Mouse (Mus musculus) forebrain, embryonic 11.5 days (tissue): ENCODE data around the gene Myl7. TPM values are rescaled to one million over a fixed set of nuclear protein-coding genes. Genes with fewer than 3 reads are reported as not detected.
A peak's percentile ranks its signal among the peaks of the same experiment; 100 is the strongest.

Experiments used
- ATAC-seq: fragments of 200-750 bp; cut with Nextera tagmentation; replicated peaks from 2 replicates; pipeline ENCODE4 v1.8.0; 2017; ENCODE audit warnings: moderate TSS enrichment; ENCODE audit not compliant: low FRiP score
- DNase-seq: peaks from one replicate; pipeline ENCODE4 v3.0.0-alpha.2; 2017; ENCODE audit warnings: low spot score
- H3K27ac ChIP-seq: fragments of 300-500 bp; sonication (generic); 2 replicates; pipeline ENCODE4 v1.5.1; 2014; ENCODE audit warnings: low read depth, low read length
- H3K27me3 ChIP-seq: fragments of 300-500 bp; sonication (generic); 2 replicates; pipeline ENCODE4 v1.6.1; 2014; ENCODE audit warnings: mild to moderate bottlenecking, low read length, mixed read lengths; ENCODE audit not compliant: control insufficient read depth, insufficient read depth
- H3K36me3 ChIP-seq: fragments of 300-500 bp; sonication (generic); 2 replicates; pipeline ENCODE4 v1.6.1; 2014; ENCODE audit warnings: mild to moderate bottlenecking, low read length, moderate library complexity, mixed read lengths; ENCODE audit not compliant: control insufficient read depth, insufficient read depth
- H3K4me1 ChIP-seq: fragments of 300-500 bp; sonication (generic); replicated peaks from 2 replicates; pipeline ENCODE4 v1.6.1; 2014; ENCODE audit warnings: low read length, mixed read lengths; ENCODE audit not compliant: control insufficient read depth, insufficient read depth
- H3K4me2 ChIP-seq: fragments of 300-500 bp; sonication (generic); 2 replicates; pipeline ENCODE4 v1.6.1; 2014; ENCODE audit warnings: low read depth, mild to moderate bottlenecking, low read length, moderate library complexity, mixed read lengths; ENCODE audit not compliant: severe bottlenecking
- H3K4me3 ChIP-seq: fragments of 300-500 bp; sonication (generic); 2 replicates; pipeline ENCODE4 v1.5.1; 2014; ENCODE audit warnings: low read depth, low read length
- H3K9ac ChIP-seq: fragments of 300-500 bp; sonication (generic); 2 replicates; pipeline ENCODE4 v1.6.1; 2014; ENCODE audit warnings: low read length
- H3K9me3 ChIP-seq: fragments of 300-500 bp; sonication (generic); 2 replicates; pipeline ENCODE4 v1.6.1; 2016; ENCODE audit warnings: low read length, mixed read lengths; ENCODE audit not compliant: control insufficient read depth
- WGBS: fragments of 180-500 bp; shearing (Covaris S2); extraction: QIAGEN DNeasy Blood & Tissue Kit; methylation state at CpG from one replicate; pipeline ENCODE4 v1.1.7; 2014; 5-methylcytosine and 5-hydroxymethylcytosine counted together
- polyA plus RNA-seq: library from polyadenylated mRNA; unstranded; fragments of >200 nt; fragmentation: Nextera tagmentation; extraction: Ambion mirVana; gene quantifications from 2 replicates; pipeline ENCODE4 v1.2.1, GENCODE M21; 2014

Myl7 gene
- polyA plus RNA-seq, 1 experiment from 2014 or later = 0.47 TPM

DNA sequence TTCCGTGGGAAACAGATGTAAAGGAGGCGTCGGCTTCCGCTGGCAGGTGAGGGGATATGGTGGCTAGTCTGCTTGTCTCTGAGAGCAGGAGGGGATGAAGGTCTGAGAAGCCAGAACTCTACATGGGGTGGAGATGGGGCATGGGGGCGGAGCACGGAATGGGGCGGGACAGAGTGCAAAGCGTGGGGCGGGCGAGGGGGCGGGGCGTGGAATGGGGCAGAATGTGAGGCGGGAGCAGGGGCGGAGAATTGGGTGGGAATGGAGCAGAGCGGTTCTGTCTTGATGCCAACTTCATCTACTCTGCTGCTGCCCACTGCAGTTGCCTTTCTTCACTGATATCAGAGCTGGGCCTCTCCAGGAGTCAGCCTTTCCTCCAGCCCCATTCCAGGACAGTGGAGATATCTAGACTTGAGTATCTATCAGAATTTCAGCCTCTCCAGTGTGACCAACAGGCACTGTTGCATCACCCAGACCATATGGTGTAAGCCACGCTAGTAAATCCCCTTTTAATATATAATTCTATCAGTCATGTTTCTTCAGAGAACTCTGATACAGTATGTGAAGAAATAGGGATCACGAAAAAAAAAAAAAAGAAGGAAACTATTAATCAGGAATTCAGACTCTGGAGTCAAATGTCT, 21.9 kb upstream of the Myl7 start:
- Histone ChIP-seq H3K4me3 (no peak overlapping the region), H3K9me3 (no peaks in the 10 kb centered on the region), H3K27me3 (no peaks in the 10 kb centered on the region), H3K27ac (no peak overlapping the region), H3K36me3 (no peaks in the 10 kb centered on the region), H3K4me2 (no peak overlapping the region), H3K9ac (no peak overlapping the region), H3K4me1 (no peaks in the 10 kb centered on the region)
- ATAC-seq = no peak
- 42% methylated on average over 17 of the region's 17 CpGs for WGBS
- peak; percentile 46 for DNase-seq

DNA sequence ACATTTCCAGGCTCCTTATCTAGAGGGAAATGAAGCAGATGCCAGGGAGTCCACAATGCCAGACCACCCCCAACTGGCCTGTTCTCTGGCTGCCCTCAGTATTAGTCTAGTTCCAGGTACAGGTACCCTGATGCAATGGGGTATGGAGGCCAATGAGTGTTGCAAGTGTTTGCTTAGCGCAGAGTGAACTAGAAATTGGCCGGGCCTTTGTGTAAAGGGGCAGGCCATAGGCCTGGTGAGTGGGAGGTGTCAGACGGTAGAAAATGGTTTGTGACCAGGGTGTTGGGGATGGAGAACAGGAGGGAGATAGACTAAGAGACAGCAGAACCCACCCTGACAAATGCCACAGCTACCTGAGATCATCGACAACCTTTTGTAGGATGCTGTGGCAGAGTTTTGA, 21.0 kb upstream of the Myl7 start:
- H3K27ac ChIP-seq = no peak overlapping the region
- 91% methylated on average over 4 of the region's 4 CpGs for WGBS

DNA sequence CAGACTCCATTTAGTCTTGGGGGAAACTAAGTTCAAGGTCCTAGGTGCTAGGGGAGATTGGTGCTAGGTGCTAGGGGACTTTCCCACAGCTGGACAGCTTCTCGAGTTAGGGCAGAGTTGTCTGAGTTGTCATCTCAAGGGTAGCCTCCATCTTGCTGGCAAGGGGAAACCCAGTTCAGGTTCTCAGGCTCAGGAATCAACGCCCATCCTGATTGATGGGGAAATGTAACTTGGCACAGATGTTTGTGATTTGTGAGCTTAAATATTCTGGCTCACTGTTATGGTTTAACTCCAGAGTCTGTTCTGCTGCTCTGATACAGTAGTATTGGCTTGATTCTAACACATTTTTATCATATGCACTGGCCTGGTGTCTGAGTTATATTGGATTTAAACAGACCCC, 19.5 kb upstream of the Myl7 start:
- Histone ChIP-seq H3K27me3 (no peaks in the 10 kb centered on the region), H3K4me3 (no peak overlapping the region), H3K4me1 (no peaks in the 10 kb centered on the region), H3K9me3 (no peaks in the 10 kb centered on the region), H3K36me3 (no peaks in the 10 kb centered on the region), H3K27ac (no peak overlapping the region), H3K9ac (no peak overlapping the region), H3K4me2 (no peak overlapping the region)
- ATAC-seq = no peak
- WGBS = 77% methylated on average over 2 of the region's 2 CpGs
- DNase-seq = peak; percentile 4

More for the DNA sequence above, 21.0 kb upstream of the Myl7 start:
- peak; percentile 20 for DNase-seq
- H3K4me3 ChIP-seq = no peak overlapping the region
- H3K36me3 ChIP-seq = no peaks in the 10 kb centered on the region
- H3K27me3 ChIP-seq = no peaks in the 10 kb centered on the region
- H3K9me3 ChIP-seq = no peaks in the 10 kb centered on the region
- H3K9ac ChIP-seq = no peak overlapping the region
- no peak for ATAC-seq
- no peaks in the 10 kb centered on the region for H3K4me1 ChIP-seq
- H3K4me2 ChIP-seq = no peak overlapping the region

DNA sequence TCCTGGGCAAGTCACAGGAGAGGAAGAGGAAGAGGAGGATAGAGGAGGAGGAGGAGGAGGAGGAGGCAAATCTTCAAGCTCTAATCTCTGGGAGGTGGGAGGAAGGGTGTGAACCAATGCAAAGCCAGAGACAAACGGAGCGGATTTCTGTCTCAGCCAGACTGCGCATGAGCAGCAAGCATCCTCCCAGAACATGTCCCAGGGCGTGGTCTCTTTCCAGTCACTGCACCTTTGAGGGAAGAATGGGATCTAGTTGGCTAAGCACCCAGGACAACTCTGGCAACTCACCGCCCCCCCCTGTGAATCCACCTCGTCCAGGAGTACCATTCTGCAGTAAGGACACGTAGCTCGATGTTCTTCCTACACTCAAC, 17.6 kb upstream of the Myl7 start:
- no peaks in the 10 kb centered on the region for H3K27me3 ChIP-seq
- no peak overlapping the region for H3K9ac ChIP-seq
- no peak overlapping the region for H3K4me2 ChIP-seq
- DNase-seq = no peak
- H3K4me1 ChIP-seq = no peaks in the 10 kb centered on the region
- H3K9me3 ChIP-seq = no peaks in the 10 kb centered on the region
- ATAC-seq = no peak
- WGBS = 79% methylated on average over 8 of the region's 8 CpGs
- no peak overlapping the region for H3K27ac ChIP-seq
- H3K4me3 ChIP-seq = no peak overlapping the region
- H3K36me3 ChIP-seq = no peaks in the 10 kb centered on the region

DNA sequence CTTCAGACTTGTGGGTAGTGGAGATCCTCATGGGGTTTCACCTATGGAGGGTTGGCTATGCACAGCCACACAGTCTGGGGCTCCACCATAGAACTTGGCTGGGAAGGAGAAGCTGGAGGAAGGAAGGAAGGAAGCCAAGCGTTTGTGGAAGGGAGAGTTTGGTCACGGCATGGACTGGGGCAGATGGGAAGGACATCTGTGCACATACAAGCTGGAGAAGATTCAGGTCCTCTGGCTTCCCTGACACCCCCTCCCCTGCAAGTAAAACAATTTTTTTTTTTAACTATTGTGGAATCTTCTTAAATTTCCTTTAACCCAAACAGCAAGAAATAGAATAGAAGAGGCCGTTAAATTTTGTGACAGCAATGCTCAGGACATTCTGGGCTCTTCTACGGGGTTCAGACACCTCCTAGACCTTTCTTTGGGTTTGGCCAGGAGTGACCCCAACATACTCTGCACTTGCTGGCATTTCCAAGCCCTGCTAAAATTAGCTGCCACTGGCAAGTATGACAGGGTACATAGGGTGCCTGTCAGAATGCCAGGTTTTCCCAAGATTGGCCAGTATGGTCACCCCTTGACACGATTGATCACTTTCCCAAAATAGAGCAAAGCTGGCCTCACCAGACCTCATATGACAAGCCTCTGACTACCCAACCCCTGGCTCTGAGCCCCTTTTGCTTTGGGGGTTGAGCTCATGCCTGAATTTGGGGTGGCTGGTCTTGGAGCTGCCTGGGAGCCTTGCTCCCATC, 17.0 kb upstream of the Myl7 start:
- H3K9me3 ChIP-seq = no peaks in the 10 kb centered on the region
- no peak overlapping the region for H3K9ac ChIP-seq
- no peak for DNase-seq
- no peak overlapping the region for H3K4me3 ChIP-seq
- WGBS = 88% methylated on average over 5 of the region's 5 CpGs
- ATAC-seq = no peak
- H3K36me3 ChIP-seq = no peaks in the 10 kb centered on the region
- H3K4me1 ChIP-seq = no peaks in the 10 kb centered on the region
- no peaks in the 10 kb centered on the region for H3K27me3 ChIP-seq
- no peak overlapping the region for H3K4me2 ChIP-seq
- no peak overlapping the region for H3K27ac ChIP-seq

DNA sequence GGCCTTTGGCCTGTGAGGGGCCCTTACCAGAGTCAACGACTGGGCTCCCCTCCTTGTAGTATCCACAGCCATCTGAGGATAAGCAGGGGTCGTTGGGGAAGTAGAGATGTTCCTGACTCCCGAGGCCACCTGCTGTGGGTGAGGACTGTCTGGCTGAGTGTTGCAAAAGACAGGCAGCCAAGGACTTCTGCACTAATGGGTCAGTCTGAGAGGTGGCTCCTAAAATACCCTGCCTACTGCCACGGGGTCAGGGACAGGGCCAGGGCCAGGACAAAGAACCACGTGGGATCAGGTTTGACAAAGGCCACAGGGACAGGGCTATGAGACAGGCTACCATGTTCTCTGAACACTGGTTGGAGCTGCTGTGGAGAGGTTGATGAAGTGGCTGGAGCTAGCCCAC, 16.4 kb upstream of the Myl7 start:
- no peaks in the 10 kb centered on the region for H3K36me3 ChIP-seq
- H3K27ac ChIP-seq = no peak overlapping the region
- no peaks in the 10 kb centered on the region for H3K4me1 ChIP-seq
- no peak overlapping the region for H3K4me2 ChIP-seq
- DNase-seq = no peak
- no peak for ATAC-seq
- 66% methylated on average over 5 of the region's 5 CpGs for WGBS
- H3K9ac ChIP-seq = no peak overlapping the region
- no peak overlapping the region for H3K4me3 ChIP-seq
- no peaks in the 10 kb centered on the region for H3K27me3 ChIP-seq
- no peaks in the 10 kb centered on the region for H3K9me3 ChIP-seq

DNA sequence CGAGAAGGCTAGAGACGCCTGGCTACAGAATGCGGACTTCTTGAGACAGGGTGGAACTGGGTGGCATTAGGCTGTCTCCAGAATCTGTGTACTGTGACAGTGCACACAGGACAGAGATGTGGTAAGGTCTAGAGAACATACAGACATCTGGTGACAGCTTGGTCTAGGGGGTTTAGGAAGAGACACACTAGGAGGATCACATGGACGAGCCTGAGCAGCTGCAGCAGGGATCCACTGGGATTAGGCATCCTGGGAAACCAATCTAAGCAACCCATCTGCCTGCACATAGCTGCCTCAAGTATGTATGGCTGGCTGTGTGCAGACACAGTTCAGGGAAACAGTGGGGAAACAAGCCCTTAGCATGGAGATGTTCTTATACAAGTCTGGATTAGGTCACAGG, 15.4 kb upstream of the Myl7 start:
- ATAC-seq (no peak), DNase-seq (no peak)
- no peaks in the 10 kb centered on the region for H3K27me3 ChIP-seq
- no peak overlapping the region for H3K4me2 ChIP-seq
- H3K9me3 ChIP-seq = no peaks in the 10 kb centered on the region
- WGBS = 86% methylated on average over 4 of the region's 4 CpGs
- no peak overlapping the region for H3K4me3 ChIP-seq
- H3K9ac ChIP-seq = no peak overlapping the region
- no peaks in the 10 kb centered on the region for H3K36me3 ChIP-seq
- no peaks in the 10 kb centered on the region for H3K4me1 ChIP-seq
- no peak overlapping the region for H3K27ac ChIP-seq

DNA sequence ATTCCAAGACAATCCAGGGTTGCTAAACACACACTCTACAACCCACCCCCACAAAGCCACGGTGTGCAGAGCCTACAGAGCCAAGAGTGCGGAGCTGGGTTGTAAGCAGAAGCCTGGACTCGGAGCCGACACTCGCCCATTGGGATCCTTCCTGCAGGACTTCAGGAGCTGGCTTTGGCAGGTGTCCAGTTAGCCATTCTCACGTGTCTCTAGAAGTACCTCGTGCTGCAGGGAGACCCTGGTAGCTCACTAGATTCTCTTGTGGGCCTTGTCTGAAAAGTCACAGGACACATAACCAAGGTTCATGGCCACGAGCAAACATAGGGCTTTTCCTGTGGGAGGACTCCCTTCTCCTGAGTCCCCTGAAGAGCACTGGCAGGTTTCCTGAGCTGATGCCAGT, 14.7 kb upstream of the Myl7 start:
- Histone ChIP-seq H3K36me3 (no peaks in the 10 kb centered on the region), H3K4me2 (no peak overlapping the region), H3K9me3 (no peaks in the 10 kb centered on the region), H3K9ac (no peak overlapping the region), H3K4me1 (no peaks in the 10 kb centered on the region), H3K4me3 (no peak overlapping the region), H3K27me3 (no peaks in the 10 kb centered on the region), H3K27ac (no peak overlapping the region)
- ATAC-seq (no peak), DNase-seq (no peak)
- 72% methylated on average over 8 of the region's 8 CpGs for WGBS

DNA sequence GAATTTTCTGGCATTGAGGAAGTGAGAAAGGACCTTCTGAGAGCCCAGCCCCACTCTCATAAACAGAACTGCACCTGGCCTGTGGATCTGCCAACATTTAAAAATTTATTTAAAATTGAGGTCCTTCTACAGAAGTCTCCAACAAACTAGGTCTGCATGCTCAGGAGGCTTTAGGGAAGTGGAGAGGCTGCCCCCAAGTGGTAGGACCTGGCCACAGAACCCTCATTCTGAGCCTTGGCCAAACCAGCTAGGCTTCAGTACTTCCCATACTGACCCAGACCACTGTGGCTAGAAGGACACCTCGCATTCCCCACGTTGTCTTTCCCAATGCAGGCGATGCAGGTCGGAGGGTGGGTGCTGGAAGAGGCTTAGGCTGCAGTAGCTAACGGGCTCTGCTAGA, 14.1 kb upstream of the Myl7 start:
- Histone ChIP-seq H3K27me3 (no peaks in the 10 kb centered on the region), H3K4me3 (no peak overlapping the region), H3K4me1 (no peaks in the 10 kb centered on the region), H3K27ac (no peak overlapping the region), H3K9me3 (no peaks in the 10 kb centered on the region), H3K9ac (no peak overlapping the region), H3K4me2 (no peak overlapping the region), H3K36me3 (no peaks in the 10 kb centered on the region)
- DNase-seq (peak; percentile 65), ATAC-seq (no peak)
- WGBS = 24% methylated on average over 5 of the region's 5 CpGs
